Mouse (Mus musculus) testis, adult 2 months (tissue): ENCODE results near the gene Pgf. TPM values are rescaled to one million over a fixed set of nuclear protein-coding genes. Genes with fewer than 3 reads are reported as not detected.

Source experiments
- H3K27ac ChIP-seq: fragments of 200-500 bp; 2 replicates; pipeline ENCODE4 v1.5.1; 2012; ENCODE audit warnings: low read depth, low read length; ENCODE audit not compliant: control insufficient read depth, insufficient read depth
- H3K27me3 ChIP-seq: fragments of 200-500 bp; 2 replicates; pipeline ENCODE4 v1.6.1; 2012; ENCODE audit warnings: mild to moderate bottlenecking, low read length, moderate library complexity; ENCODE audit not compliant: control insufficient read depth, insufficient read depth
- H3K36me3 ChIP-seq: fragments of 200-500 bp; 2 replicates; pipeline ENCODE4 v1.6.1; 2012; ENCODE audit warnings: mild to moderate bottlenecking, low read length; ENCODE audit not compliant: control insufficient read depth, insufficient read depth
- H3K4me1 ChIP-seq: fragments of 200-500 bp; 2 replicates; pipeline ENCODE4 v1.6.1; 2012; ENCODE audit warnings: low read length; ENCODE audit not compliant: control insufficient read depth, insufficient read depth
- H3K4me3 ChIP-seq: fragments of 200-500 bp; 2 replicates; pipeline ENCODE4 v1.5.1; 2012; ENCODE audit warnings: low read depth, mild to moderate bottlenecking, low read length, moderate library complexity, mixed read lengths; ENCODE audit not compliant: control insufficient read depth
- CTCF ChIP-seq: fragments of 200-500 bp; IDR thresholded peaks from 2 replicates; pipeline ENCODE4 v1.5.1; 2012; ENCODE audit warnings: low read depth, mild to moderate bottlenecking, inconsistent platforms, low read length, moderate library complexity; ENCODE audit not compliant: control insufficient read depth, insufficient read depth, insufficient replicate concordance
- POLR2A ChIP-seq: fragments of 200-500 bp; IDR thresholded peaks from 2 replicates; pipeline ENCODE4 v1.6.1; 2012; ENCODE audit warnings: low read depth, mild to moderate bottlenecking, inconsistent platforms, low read length, moderate library complexity; ENCODE audit not compliant: control insufficient read depth
- polyA plus RNA-seq: library from polyadenylated mRNA; depleted of rRNA; stranded (reverse); fragments of >200 nt; gene quantifications from 2 replicates; pipeline ENCODE4 v1.2.3, GENCODE M21; 2012; rRNA removed

Pgf gene
- polyA plus RNA-seq, 1 experiment = 2.3 TPM

DNA sequence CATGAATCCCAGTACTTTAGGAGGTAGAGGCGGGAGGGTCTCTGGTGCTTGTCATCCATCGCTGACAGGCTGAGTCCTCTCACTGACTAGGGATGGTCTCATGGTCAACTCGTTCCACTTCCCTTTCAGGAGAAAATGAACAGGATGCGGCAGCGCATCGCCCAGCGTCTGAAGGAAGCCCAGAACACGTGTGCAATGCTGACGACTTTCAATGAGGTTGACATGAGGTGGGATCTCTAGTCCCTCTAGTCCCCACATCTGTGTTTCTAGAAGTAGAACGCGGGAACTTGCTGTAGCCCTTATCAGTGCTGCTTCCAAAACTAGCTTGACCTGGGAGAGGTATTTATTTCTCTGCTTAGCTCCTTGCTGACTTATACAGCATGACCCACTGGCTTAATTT lies 53.9 kb downstream of the Pgf start:
- TF ChIP-seq POLR2A (no peak), CTCF (no peak)
- Histone ChIP-seq H3K36me3 (peaks cover 3% of the 10 kb centered on the region), H3K27ac (no peak overlapping the region), H3K27me3 (no peaks in the 10 kb centered on the region), H3K4me1 (no peaks in the 10 kb centered on the region), H3K4me3 (no peak overlapping the region)

DNA sequence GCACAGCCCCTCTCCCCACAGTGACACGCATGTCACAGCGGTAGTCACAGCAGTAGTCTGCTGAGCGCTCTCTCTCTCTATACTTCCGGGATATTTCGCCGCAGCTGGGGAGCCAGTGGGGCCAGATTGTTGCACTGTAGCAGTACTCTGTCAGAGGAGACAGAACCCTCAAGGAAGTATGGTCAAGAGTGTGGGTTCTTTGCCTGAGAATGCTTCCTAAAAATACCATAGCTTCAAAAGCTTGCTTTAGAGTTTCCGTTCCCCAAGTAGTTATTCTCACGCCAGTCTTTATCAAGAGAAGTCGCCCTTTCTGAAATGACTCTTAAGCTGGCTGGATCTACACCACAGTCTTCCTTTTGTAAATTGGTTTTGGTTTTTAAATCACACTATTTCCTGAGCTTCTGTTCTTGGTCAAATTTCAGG lies 54.5 kb downstream of the Pgf start:
- TF ChIP-seq CTCF = no peak
- Histone ChIP-seq H3K27ac (no peak overlapping the region), H3K4me3 (no peak overlapping the region), H3K4me1 (no peaks in the 10 kb centered on the region), H3K36me3 (peaks cover 3% of the 10 kb centered on the region), H3K27me3 (no peaks in the 10 kb centered on the region)

DNA sequence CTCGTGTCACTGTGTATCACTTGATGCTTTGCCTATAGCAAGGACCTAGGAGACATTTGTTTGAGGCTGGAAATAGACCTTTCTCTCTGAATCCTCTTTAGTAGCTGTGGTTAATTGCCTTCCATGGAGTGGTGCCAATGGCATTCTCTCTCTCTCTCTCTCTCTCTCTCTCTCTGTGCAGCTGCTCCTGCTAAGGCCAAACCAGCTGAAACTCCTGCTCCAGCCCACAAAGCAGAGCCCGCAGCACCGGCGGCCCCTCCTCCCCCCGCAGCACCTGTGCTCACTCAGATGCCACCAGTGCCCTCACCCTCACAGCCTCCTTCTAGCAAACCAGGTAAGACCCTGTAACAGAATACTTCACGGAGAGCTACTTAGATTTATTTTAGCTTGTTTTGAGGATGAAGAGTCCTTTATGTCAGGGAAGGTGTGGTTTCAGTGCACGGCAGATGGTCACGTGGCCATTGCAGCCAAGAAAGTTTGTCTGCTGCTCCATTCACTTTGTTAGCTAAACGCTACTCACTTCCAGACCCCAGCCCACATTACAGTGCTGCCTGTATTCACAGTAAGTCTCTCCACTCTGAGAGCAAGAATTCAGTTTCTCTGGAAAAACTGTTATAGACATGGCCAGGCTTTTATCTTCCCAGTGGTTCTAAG lies 55.7 kb downstream of the Pgf start:
- Histone ChIP-seq H3K36me3 (peaks cover 3% of the 10 kb centered on the region), H3K27ac (no peak overlapping the region), H3K4me3 (no peak overlapping the region), H3K27me3 (no peaks in the 10 kb centered on the region), H3K4me1 (no peaks in the 10 kb centered on the region)
- no peak for TF ChIP-seq POLR2A
- no peak for TF ChIP-seq CTCF

Other genes with a start within 250 kb of the Pgf start
- 57.2 and 68.1 TPM in 2 replicates for gene Fcf1, start 206.9 kb downstream of the Pgf start, polyA plus RNA-seq
- 66.6 and 79.6 TPM in 2 replicates for gene Arel1, start 206.9 kb downstream of the Pgf start, polyA plus RNA-seq
- 38.5 and 47.1 TPM in 2 replicates for gene Ylpm1, start 181.5 kb downstream of the Pgf start, polyA plus RNA-seq
- gene Prox2, start 67.0 kb downstream of the Pgf start, polyA plus RNA-seq = 38.3 and 42.1 TPM in 2 replicates
- 55.0 and 57.4 TPM in 2 replicates for gene Dlst, start 67.0 kb downstream of the Pgf start, polyA plus RNA-seq
- gene Rps6kl1, start 26.5 kb downstream of the Pgf start, polyA plus RNA-seq = 0.04 and 0.05 TPM in 2 replicates
- 52.6 and 54.0 TPM in 2 replicates for gene Eif2b2, start 41.7 kb upstream of the Pgf start, polyA plus RNA-seq
- gene Mlh3, start 92.8 kb upstream of the Pgf start, polyA plus RNA-seq = 11.1 and 13.1 TPM in 2 replicates
- 187 and 199 TPM in 2 replicates for gene Acyp1, start 110.6 kb upstream of the Pgf start, polyA plus RNA-seq
- gene Zc2hc1c, start 110.8 kb upstream of the Pgf start, polyA plus RNA-seq = 11.6 and 13.7 TPM in 2 replicates
- 18.2 and 20.3 TPM in 2 replicates for gene Nek9, start 161.6 kb upstream of the Pgf start, polyA plus RNA-seq
- 86.0 and 87.3 TPM in 2 replicates for gene Tmed10, start 197.1 kb upstream of the Pgf start, polyA plus RNA-seq